Mouse (Mus musculus): ENCODE measurements at regions not wholly inside any gene's neighbourhood (a gene's known extent, or its start where the extent isn't known, plus 50 kb on each side); places are given as distances from the start of the nearest gene placed in this dataset.

DNA sequence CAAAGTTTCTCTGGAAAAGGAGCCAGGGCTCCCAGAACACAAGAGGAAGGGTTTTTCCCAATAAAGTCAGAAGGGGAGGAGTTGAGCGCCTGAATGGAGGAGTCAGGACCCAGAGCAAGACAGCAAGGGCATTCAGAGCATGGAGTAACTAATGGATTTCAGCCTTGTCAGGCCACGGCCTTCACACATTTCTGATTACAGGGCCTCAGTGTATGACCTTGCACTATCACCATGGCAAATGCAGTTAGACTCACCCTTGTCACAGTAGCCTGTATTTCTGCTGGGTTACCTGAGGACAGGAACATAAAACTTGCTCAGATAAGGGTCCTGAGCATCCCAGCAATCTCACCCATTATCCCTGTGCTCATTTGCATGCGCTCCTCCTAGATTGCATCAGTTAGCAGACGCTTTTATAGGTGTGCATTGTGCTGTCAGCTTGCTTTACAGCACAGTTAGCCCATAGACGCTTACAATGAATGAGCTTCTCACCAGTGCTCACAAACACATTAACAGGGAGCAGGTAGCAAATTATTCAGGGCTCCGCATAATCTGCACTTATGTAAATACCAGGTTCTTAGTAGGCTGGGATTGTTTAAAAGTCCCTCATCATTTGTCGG lies 547.4 kb downstream of the Insc start:
- DNase-seq (ENCODE audit: low spot score in 2 of 2), result no peak

DNA sequence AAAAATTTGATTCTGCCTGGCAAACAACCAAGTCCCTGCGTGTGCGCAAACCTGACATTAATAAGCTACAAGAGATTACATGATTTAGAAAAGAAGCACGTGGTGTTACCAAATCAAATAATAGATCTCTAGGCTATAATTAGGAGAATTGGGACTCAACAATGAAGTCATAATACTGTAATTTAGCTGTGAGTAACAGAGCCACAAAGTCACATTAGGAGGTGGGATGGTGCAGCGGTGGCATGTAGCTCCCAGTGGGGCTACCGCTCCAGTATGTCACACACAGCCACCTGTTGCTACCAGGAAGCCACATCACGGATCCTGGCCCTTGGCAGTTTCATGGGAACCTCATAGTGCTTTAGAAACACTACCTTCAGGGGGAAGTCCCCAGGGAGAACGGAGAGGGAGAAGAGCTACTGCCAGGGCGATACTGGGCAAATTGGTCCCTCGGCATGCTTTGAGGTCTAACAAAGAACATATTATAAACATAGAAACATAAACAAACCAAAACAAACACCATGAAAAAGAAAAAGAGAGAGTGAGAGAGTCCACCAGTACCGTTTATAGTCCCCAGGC lies 551.2 kb downstream of the Insc start:
- DNase-seq (ENCODE audit: low spot score in 2 of 2), result no peak

DNA sequence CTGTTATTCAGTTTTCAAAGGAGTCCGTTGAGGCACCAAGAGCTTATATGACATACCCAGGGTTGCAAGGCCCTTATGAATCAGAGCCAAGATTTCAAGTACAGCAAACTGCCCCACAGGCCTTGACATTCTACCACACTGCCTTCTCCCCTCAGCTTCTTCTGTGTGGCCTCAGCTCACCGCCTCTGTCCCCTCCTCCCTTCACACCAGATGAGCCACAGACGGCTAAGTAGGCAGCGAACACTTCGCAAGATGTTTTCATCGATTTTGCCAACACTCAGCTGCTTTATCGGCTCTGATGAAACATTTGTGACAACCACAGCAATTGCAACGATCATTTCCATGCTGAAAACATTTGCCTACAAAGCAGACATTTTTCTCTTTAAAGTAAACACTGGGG lies 556.7 kb downstream of the Insc start:
- no peak for DNase-seq (ENCODE audit: low spot score in 2 of 2)

DNA sequence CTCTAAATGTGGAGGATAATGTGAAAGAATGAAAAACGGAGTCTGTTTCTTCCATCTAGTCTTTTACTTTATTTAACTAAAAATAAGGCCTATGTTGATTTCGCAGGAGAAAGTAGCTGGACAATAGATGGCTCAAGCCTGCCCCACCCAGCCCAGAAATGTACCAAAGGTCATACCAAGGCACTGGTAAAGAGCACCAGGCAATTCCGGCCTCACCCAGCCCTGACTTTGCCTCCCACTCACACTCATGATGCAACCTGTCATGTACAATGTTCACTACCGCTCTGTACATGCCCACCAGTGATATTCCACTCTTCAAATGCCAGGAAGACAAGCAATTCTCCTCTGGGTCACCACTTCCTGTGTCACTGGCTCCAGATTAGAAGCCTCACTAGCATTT lies 564.9 kb downstream of the Insc start:
- DNase-seq (ENCODE audit: low spot score in 2 of 2), result no peak

DNA sequence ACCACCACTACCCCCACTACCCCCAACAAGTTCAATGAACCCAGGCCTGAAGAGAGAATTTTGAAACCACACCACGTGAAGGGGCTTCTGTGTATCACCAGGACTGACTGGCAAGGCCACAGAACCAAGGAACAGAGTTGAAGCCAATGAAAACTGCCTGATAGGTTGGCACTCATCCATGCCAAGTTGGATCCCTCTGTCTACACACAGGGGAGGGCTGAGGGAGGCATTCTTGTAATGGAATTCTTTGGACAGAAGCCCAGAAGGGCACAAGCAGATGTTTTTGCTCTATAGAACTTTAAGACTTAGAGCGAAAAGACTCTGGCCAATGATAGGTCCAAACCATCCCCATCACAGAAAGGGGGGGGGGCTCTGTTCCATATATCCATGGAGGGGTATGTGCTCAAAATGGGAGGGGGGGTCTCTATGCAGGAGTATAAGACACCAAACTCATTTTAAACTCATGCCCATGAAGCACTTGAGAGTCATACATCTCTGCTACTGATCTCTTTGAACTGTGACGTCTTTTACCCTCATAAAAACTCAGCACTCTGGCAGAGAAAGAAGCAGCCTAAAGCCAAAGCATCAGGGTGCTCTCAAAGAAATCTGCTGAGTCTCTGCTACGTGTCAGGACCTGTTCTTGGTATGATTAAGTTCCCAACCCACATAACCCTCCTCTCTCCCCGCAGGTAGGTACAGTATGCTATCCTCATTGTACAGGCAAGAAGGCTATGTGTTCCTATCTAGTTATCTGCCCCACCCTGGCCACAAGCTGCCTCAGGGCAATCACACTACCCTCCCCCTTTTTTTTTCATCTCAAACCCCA lies 567.1 kb downstream of the Insc start:
- DNase-seq (ENCODE audit: low spot score in 2 of 2), result peak in 1 of 2 experiments; percentile 19

DNA sequence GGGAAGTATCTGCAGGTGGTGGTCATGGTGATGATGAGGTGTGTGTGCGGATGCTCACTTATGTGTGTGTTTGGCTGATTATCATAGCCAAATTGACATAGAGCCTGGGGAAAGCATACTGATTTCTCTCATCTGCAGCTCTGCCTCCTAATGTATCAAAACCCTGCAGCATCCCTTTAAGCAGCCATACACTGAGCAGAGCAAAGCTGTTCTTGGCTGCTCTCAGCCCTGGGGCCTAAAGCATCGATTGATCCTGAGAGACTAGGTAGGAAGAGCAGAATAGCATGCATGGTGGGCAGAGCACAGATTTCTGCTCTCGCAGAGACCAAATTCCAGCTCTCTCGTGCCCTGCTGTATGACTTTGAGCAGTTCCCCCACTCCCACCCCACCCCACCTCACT lies 576.0 kb downstream of the Insc start:
- no peak for DNase-seq (ENCODE audit: low spot score in 2 of 2)

DNA sequence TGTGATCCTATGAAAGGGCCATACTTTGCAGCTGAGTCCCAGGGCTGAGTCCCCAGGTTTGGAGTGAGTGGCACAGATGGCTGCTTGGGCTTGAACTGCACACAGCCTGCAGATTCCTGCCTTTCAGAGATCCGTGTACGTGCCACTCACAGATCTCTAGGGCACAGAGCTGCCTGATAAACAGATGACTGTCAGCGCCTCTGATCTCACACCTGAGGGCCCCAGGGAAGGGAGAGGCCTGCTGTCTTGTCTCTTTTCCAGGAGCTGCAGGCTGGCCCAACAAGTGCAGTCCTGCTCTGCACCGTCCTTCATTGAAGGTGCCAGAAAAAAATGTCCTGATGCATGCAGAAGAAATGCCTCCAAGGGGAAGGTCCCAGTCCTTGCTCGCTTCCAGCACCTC lies 579.5 kb downstream of the Insc start:
- DNase-seq (ENCODE audit: low spot score in 2 of 2), result no peak

DNA sequence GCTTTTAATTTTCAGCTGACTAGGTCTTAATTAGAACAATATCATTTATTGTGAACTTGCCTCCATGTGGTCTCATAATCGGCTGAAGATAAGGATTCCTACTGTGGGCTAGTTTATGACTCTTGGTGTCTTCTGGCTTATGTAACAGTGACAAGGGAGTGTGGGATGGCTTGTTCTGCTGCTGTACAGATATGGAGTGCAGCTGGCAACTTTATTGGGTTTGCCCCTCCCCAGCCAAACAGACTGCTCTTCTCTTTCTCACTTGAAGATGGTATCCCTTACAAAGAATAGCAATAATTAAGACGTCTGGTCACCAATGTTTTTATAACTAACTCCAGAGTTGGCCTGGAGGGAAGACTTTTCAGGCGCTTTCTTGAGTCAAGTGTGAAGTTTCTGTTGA lies 584.8 kb downstream of the Insc start:
- no peak for DNase-seq (ENCODE audit: low spot score in 2 of 2)

DNA sequence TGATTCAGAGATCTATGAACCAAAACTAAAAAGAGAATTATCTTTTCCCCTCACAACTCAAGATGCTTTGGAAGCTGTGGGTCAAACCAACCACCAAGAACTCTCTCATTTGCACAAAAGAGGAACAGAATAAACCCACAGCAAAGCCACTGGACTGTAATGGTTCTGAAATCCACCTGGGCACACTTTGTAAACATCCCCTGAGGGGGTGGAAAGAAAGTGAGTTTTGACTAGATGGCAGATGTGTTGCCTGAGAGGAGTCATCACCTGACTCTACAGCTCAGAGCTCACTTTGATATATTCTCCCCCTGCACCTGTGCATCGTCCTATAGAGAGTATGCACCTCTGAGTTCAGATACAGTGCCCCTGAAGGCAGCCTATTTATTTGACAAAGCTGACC lies 588.2 kb downstream of the Insc start:
- DNase-seq (ENCODE audit: low spot score in 2 of 2), result no peak

DNA sequence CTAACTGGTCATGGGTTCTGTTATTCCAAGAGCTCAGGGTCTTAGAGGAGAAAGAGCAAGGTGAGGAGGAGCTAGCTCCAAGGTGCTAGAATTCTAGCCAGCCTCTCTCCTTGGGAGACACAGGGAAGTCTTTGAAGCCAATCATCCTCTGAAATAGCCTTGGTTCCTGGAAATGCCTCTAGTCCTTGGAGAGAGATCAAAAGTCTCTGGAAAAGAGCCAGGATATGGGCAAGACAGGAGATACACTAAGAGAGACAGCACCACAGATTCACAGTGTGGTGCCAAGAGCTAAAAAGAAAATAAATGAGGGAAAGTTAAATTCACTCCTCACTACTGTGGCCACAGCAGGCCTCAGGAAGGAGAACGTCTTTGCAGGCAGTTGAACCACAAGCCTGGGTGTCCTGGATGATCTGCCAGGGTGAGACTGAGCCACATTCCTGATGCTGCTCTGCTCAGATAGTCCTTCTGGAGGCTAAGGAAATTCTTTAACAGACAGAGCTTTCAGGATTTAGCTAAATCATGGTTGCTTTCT lies 589.6 kb downstream of the Insc start:
- no peak for DNase-seq (ENCODE audit: low spot score in 2 of 2)

DNA sequence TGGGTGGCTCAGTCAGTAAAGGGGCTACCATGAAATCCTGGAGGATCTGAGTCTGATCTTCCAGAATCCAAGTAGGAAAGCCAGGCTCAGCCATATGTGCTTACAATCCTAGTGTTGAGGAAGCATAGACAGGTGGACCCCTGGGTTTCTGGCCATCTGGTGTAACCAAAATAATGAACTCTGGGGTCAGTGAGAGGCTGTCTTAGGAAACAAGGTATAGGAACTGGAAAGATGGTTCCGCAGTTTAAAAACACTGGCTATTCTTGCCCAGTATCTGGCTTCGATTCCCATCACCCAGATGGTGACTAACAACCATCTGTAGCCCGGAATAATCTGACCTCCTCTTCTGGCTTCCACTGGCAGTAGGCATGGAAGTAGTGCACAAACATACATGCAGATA lies 591.6 kb downstream of the Insc start:
- no peak for DNase-seq (ENCODE audit: low spot score in 2 of 2)

DNA sequence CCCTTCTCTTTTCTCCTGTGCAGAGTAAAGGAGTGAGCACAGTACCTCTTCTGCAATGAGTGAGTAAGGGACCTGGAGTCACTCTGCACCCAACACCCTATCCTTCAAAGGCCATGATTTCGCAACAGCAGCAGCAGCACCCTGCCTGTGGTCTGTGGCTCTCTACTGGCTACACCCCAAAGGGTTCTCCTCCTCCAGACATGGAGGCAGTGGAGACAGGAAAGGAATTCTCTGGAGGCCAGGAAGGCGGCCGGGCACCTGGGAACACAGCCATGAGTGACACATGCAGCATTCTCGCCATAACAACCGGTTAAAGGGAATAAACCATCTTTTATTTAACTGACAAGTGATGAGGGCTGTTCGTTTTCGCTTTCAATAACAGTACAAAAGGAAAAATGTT lies 596.7 kb downstream of the Insc start:
- DNase-seq (ENCODE audit: low spot score in 2 of 2), result peak in 1 of 2 experiments; percentile 26

DNA sequence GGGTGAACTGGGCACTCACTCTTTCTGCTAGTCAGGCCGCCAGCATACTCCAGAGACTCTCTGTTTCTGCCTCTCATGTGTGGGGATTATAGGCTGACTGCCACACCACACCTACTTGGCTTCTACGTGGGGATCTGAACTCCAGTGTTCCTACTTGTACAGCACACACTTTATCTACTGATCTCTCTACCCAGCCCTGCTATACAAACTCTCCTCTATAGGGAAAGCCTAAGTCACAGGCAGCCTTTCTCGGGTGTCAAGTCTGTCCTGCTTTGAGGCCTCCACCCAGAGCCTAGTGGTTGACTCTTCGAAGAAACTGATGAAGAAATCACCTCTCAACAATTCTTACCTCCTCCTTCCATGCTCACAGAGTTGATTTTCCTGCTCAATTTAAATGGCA lies 597.5 kb downstream of the Insc start:
- DNase-seq (ENCODE audit: low spot score in 2 of 2), result no peak

DNA sequence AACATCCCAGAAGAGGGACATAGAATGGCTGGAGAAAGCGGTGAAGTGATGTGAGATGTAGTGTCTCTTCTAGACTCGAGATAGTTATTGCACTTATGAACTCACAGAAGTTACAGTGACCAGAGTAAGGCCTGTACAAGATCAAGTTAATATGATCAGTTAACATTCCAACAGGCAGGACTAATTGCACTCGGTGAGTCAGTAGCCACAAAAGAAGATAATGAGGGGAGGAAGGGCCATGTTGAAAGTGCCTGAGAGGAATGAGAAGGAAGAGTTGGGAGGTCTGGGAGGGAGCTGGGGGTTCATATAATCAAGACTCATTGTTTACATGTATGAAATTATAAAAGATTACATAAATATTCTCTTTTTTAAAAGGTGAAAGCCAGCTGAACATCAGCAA lies 602.3 kb downstream of the Insc start:
- no peak for DNase-seq (ENCODE audit: low spot score in 2 of 2)

DNA sequence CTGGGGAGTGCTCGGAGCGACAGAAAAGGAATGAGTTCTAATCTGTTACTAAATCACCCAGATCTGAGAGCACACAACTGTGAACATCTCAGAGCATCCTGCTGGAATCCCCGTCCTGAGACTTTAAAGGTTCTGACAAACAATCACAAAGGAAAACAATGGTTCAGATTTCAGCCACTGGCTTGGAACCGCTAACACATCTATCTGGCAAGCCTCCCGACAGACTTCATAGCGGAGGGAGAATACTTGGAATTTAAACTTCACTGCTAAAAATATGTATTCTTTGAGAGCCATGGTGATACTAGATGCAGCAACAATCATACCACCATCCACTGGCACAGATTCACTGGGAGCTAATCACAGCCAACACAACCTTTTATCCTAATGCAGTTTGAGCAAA lies 615.2 kb downstream of the Insc start:
- DNase-seq (ENCODE audit: low spot score in 2 of 2), result no peak

DNA sequence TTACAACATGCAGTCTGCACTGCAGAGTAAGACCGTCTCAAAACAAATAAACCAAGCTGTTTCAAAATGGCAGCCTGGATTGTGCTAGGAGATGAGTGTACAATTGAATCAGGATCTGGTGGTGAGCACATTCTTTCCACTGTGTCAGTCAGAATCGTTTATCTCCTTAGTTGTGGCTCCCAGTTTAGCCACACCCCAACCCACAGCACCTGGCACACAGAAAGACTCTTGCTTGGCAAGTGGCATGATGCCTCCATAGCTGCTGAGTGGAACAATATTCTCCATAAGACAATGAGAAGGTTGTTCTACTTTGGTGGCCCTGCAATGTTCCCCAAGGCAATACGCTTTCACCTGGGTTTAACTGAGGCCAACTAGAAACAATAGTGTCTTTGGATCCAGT lies 616.6 kb downstream of the Insc start:
- no peak for DNase-seq (ENCODE audit: low spot score in 2 of 2)

DNA sequence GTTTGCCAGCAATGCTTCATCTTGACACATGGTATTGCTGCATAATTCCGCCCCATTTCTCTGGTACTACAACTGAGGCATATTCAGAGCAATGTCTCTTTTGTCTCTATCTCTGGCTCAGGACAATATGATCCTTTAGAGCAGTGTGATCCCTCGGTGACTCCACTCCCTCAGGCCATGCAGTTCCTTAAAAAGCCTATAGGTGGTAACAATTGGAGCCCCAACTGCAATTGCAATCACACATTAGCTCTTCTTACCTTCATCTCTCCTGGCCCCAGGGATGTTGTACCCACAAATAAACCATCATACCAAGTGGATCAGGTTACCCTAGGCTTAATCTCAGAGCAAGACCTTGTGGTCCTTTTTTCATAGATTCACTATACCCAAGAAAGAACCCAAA lies 618.6 kb downstream of the Insc start:
- no peak for DNase-seq (ENCODE audit: low spot score in 2 of 2)

DNA sequence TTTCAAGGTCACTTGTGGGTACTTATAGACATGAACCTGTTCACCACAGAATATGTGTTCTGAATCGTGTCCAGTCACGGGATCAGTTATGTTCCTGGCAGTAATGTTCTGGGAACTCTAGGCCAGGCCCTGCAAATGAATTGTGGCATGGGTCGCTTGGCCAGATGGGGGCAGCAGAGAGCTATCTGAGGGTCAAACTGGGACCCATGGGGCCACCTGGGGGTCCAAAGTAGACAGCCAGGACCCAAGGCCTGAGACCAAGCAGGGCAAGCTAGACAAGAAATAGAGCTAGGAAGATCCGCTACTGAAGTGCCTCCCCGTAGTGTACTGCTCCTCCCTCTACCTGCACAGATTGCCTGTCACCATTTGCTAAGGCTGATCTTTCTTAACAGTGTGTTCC lies 623.4 kb downstream of the Insc start:
- peak; percentile 50 to 70 for DNase-seq (ENCODE audit: low spot score in 2 of 2)

DNA sequence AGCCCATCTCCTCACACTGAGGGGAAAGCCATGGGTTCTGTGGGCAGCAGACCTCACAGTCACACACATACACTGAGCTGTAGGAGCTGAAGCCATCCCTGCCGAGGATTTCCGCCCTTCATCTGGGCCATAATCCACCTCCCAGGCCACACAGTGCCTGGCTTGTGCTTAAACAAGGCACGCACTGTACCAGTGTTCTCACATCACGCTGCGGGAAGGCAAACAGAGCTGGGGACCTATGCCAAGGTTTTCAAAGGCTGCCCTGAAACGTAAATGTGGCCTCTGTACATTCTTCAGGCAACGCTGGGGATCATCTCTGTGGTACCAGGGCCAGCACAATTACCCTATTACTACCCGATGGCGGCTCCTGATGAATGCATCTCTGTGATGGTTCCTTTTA lies 627.6 kb downstream of the Insc start:
- peak in 1 of 2 experiments; percentile 15 for DNase-seq (ENCODE audit: low spot score in 2 of 2)

DNA sequence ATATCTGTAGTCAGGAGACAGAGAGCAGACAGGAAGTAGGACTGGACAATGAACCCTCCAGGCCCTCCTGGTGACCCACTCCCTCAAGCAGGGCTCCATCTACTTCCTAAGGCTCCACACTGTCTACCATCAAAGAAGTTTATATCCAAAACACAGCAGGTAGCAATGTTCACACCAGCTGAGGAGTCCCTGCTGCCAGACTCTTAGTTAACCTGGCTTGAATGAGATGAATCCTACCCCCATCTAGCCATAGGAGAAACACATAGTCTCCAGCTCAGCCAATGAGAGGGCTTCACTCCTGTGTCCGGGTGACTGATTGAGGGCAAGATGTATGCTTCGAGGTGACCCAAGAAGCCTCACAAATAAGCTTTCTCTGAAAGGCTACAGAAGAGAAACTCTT lies 629.4 kb downstream of the Insc start:
- no peak for DNase-seq (ENCODE audit: low spot score in 2 of 2)

DNA sequence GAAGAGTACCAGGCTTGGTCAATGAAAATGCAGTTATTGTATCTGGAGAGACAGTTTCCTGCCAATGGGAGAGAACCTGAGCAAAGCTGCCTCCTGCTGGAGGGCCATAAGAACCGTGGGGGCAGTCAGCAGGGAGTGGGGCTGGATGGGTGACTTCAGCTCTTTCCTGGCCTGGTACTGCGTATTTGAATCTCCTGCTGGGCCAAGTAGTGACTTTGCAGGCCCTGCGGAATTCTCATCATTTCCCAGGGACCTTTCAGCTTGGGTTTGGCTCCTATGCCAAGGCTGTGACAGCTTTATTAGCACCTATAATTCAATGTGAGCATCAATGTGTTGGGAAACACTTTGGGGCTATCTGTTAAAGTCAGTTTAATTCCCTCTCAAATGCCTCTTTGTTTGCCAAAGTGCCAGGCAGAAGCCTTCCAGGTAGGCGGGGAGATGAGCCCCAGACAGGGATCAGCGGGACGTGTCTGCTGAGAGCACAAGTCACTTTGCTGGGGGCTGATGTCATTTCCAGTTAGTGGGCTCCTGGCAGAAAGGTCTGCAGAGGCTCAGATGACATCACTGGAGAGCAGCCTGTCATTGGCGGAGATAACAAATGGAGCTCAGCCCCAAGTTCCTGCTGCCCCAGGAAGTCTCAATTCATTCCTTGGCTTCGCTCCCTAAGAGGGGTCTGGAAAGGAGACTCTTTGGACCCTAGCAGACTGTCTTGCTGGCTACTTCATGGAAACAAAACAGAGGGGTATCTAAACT lies 630.5 kb downstream of the Insc start:
- DNase-seq (ENCODE audit: low spot score in 2 of 2), result no peak

DNA sequence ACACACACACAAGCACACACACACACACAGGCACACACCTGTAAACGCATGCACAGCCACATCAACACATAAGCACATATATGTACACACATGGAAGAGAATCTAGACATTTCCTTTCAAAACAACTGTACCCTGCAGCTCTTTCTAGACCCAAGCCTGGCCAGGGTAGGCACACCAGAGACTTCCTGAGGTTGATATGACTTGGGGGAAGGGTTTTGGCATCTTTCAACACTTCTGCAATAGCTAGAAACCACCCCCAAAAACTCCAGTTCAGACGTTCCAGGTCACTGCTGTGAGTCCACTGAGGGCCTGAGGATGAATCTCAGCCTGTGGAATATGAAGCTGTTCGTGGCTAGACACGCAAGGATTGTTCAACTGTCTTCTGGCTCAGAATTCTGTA lies 632.6 kb downstream of the Insc start:
- no peak for DNase-seq (ENCODE audit: low spot score in 2 of 2)
